Mouse (Mus musculus): ENCODE results near the gene Tmem18. TPM values are rescaled to one million over a fixed set of nuclear protein-coding genes. Genes with fewer than 3 reads are reported as not detected.

Gene Tmem18
- polyA plus RNA-seq, 1 experiment = 19.2 TPM

DNA sequence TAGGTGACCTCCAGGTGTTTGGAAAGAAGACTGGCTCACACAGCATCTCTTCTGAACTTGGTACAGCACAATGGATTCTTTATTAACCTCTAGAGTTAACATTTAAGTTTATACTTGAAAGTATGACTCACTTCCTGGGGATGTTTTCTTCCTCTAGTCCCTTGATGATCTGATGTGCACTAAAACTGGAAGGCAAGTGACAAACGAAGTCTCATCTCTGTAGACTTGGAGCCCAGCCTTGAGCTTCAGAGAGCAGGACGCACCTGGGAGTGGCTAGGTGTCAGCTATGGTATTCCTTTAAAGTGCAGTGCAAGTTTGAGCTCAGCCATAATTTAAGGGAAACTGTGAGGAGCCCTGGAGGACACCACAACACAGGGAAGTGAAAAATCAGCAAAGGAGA is 15.2 kb downstream of the Tmem18 start:
- H3K27me3 ChIP-seq (ENCODE audit: control insufficient read depth, insufficient read depth, low read length, poor library complexity, severe bottlenecking) = no peaks in the 10 kb centered on the region
- no peaks in the 10 kb centered on the region for H3K36me3 ChIP-seq (ENCODE audit: control insufficient read depth, insufficient read depth, low read length, poor library complexity, severe bottlenecking)
- H3K4me3 ChIP-seq (ENCODE audit: low read depth, low read length) = no peak overlapping the region
- H3K4me1 ChIP-seq (ENCODE audit: control insufficient read depth, insufficient read depth, low read length) = no peaks in the 10 kb centered on the region
- TF ChIP-seq POLR2A (IDR thresholded peaks at IDR 0.05; ENCODE audit: insufficient read depth, low read length) = no peak
- TF ChIP-seq EP300 (IDR thresholded peaks at IDR 0.05; ENCODE audit: insufficient read depth, low read depth, low read length) = no peak
- no peak for TF ChIP-seq CTCF (IDR thresholded peaks at IDR 0.05; ENCODE audit: low read depth, low read length)
- no peaks in the 10 kb centered on the region for H3K9me3 ChIP-seq (replicated peaks; ENCODE audit: control insufficient read depth, insufficient read depth, low read length, poor library complexity, severe bottlenecking)
- no peak overlapping the region for H3K9ac ChIP-seq (ENCODE audit: low read depth, poor library complexity, severe bottlenecking)
- H3K27ac ChIP-seq (ENCODE audit: insufficient read depth, low read length) = no peak overlapping the region

- H3K4me1 ChIP-seq (ENCODE audit: control insufficient read depth, insufficient read depth, low read length) = no peaks in the 10 kb centered on the region
- no peak overlapping the region for H3K9ac ChIP-seq (ENCODE audit: low read depth, poor library complexity, severe bottlenecking)
- no peaks in the 10 kb centered on the region for H3K9me3 ChIP-seq (replicated peaks; ENCODE audit: control insufficient read depth, insufficient read depth, low read length, poor library complexity, severe bottlenecking)
- H3K36me3 ChIP-seq (ENCODE audit: control insufficient read depth, insufficient read depth, low read length, poor library complexity, severe bottlenecking) = no peaks in the 10 kb centered on the region
- no peaks in the 10 kb centered on the region for H3K27me3 ChIP-seq (ENCODE audit: control insufficient read depth, insufficient read depth, low read length, poor library complexity, severe bottlenecking)
- H3K27ac ChIP-seq (ENCODE audit: insufficient read depth, low read length) = no peak overlapping the region
- TF ChIP-seq CTCF (IDR thresholded peaks at IDR 0.05; ENCODE audit: low read depth, low read length) (no peak), EP300 (IDR thresholded peaks at IDR 0.05; ENCODE audit: insufficient read depth, low read depth, low read length) (no peak)
- no peak overlapping the region for H3K4me3 ChIP-seq (ENCODE audit: low read depth, low read length)
Measured at GRCm38 (mm10) chr12:30599997-30600396, 15.8 kb downstream of the Tmem18 start.

GRCm38 (mm10) chr12:30604012-30604411 is 19.8 kb downstream of the Tmem18 start:
- Histone ChIP-seq H3K27me3 (ENCODE audit: control insufficient read depth, insufficient read depth, low read length, poor library complexity, severe bottlenecking) (no peaks in the 10 kb centered on the region), H3K4me3 (ENCODE audit: low read depth, low read length) (no peak overlapping the region), H3K27ac (ENCODE audit: insufficient read depth, low read length) (no peak overlapping the region), H3K9me3 (replicated peaks; ENCODE audit: control insufficient read depth, insufficient read depth, low read length, poor library complexity, severe bottlenecking) (no peaks in the 10 kb centered on the region), H3K36me3 (ENCODE audit: control insufficient read depth, insufficient read depth, low read length, poor library complexity, severe bottlenecking) (no peaks in the 10 kb centered on the region), H3K4me1 (ENCODE audit: control insufficient read depth, insufficient read depth, low read length) (no peaks in the 10 kb centered on the region), H3K9ac (ENCODE audit: low read depth, poor library complexity, severe bottlenecking) (no peak overlapping the region)
- no peak for TF ChIP-seq POLR2A (IDR thresholded peaks at IDR 0.05; ENCODE audit: insufficient read depth, low read length)
- no peak for TF ChIP-seq EP300 (IDR thresholded peaks at IDR 0.05; ENCODE audit: insufficient read depth, low read depth, low read length)
- no peak for TF ChIP-seq CTCF (IDR thresholded peaks at IDR 0.05; ENCODE audit: low read depth, low read length)

DNA sequence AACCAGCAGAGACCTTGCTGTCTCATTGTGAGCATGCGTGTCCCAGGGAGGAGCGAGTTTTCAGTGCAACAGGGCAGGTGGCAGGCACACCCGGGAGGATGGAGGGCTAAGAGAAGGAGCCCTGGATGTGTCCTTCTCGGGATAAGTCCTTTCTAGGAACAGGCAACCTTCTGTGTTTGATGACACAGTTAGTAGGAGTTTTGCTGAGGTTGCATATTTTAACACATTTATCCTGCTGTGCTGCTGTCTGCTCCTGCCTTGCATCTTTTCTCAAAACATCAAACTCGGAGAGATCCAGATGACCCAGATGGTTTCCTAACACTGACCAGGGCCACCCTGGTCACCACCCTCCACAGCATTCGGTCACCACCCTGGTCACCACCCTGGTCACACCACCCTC is 20.6 kb downstream of the Tmem18 start:
- no peak overlapping the region for H3K9ac ChIP-seq (ENCODE audit: low read depth, poor library complexity, severe bottlenecking)
- no peak overlapping the region for H3K27ac ChIP-seq (ENCODE audit: insufficient read depth, low read length)
- no peaks in the 10 kb centered on the region for H3K9me3 ChIP-seq (replicated peaks; ENCODE audit: control insufficient read depth, insufficient read depth, low read length, poor library complexity, severe bottlenecking)
- no peak overlapping the region for H3K4me3 ChIP-seq (ENCODE audit: low read depth, low read length)
- no peaks in the 10 kb centered on the region for H3K36me3 ChIP-seq (ENCODE audit: control insufficient read depth, insufficient read depth, low read length, poor library complexity, severe bottlenecking)
- TF ChIP-seq EP300 (IDR thresholded peaks at IDR 0.05; ENCODE audit: insufficient read depth, low read depth, low read length) (no peak), CTCF (IDR thresholded peaks at IDR 0.05; ENCODE audit: low read depth, low read length) (no peak), POLR2A (IDR thresholded peaks at IDR 0.05; ENCODE audit: insufficient read depth, low read length) (no peak)
- H3K4me1 ChIP-seq (ENCODE audit: control insufficient read depth, insufficient read depth, low read length) = no peaks in the 10 kb centered on the region
- no peaks in the 10 kb centered on the region for H3K27me3 ChIP-seq (ENCODE audit: control insufficient read depth, insufficient read depth, low read length, poor library complexity, severe bottlenecking)

DNA sequence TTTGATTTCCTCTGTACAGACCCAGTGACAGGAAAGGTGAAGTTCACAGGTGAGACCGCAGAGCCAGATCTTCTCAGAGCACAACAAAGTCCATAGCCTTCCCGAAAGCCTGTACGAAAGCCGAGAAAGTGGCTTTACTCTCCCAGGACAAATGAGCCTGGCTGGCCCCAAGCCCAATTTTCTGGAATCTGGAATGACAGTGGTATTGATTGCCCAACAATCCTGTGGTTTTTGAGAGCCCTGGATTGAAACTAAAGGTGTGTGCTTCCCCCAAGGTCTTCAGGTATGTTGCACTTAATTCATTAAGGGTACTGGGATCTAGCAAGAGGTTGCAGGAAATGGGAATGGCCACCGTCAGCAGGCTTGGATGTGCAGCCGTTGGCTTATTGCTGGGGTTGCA is 21.7 kb downstream of the Tmem18 start:
- H3K36me3 ChIP-seq (ENCODE audit: control insufficient read depth, insufficient read depth, low read length, poor library complexity, severe bottlenecking) = no peaks in the 10 kb centered on the region
- H3K4me1 ChIP-seq (ENCODE audit: control insufficient read depth, insufficient read depth, low read length) = no peaks in the 10 kb centered on the region
- no peak overlapping the region for H3K4me3 ChIP-seq (ENCODE audit: low read depth, low read length)
- no peak overlapping the region for H3K27ac ChIP-seq (ENCODE audit: insufficient read depth, low read length)
- H3K27me3 ChIP-seq (ENCODE audit: control insufficient read depth, insufficient read depth, low read length, poor library complexity, severe bottlenecking) = no peaks in the 10 kb centered on the region
- no peaks in the 10 kb centered on the region for H3K9me3 ChIP-seq (replicated peaks; ENCODE audit: control insufficient read depth, insufficient read depth, low read length, poor library complexity, severe bottlenecking)
- H3K9ac ChIP-seq (ENCODE audit: low read depth, poor library complexity, severe bottlenecking) = no peak overlapping the region
- TF ChIP-seq POLR2A (IDR thresholded peaks at IDR 0.05; ENCODE audit: insufficient read depth, low read length) (no peak), CTCF (IDR thresholded peaks at IDR 0.05; ENCODE audit: low read depth, low read length) (no peak), EP300 (IDR thresholded peaks at IDR 0.05; ENCODE audit: insufficient read depth, low read depth, low read length) (no peak)

GRCm38 (mm10) chr12:30606743-30607142 is 22.5 kb downstream of the Tmem18 start:
- H3K4me3 ChIP-seq (ENCODE audit: low read depth, low read length) = no peak overlapping the region
- H3K4me1 ChIP-seq (ENCODE audit: control insufficient read depth, insufficient read depth, low read length) = no peaks in the 10 kb centered on the region
- no peaks in the 10 kb centered on the region for H3K27me3 ChIP-seq (ENCODE audit: control insufficient read depth, insufficient read depth, low read length, poor library complexity, severe bottlenecking)
- no peak overlapping the region for H3K9ac ChIP-seq (ENCODE audit: low read depth, poor library complexity, severe bottlenecking)
- no peaks in the 10 kb centered on the region for H3K9me3 ChIP-seq (replicated peaks; ENCODE audit: control insufficient read depth, insufficient read depth, low read length, poor library complexity, severe bottlenecking)
- no peaks in the 10 kb centered on the region for H3K36me3 ChIP-seq (ENCODE audit: control insufficient read depth, insufficient read depth, low read length, poor library complexity, severe bottlenecking)
- TF ChIP-seq EP300 (IDR thresholded peaks at IDR 0.05; ENCODE audit: insufficient read depth, low read depth, low read length) (no peak), POLR2A (IDR thresholded peaks at IDR 0.05; ENCODE audit: insufficient read depth, low read length) (no peak), CTCF (IDR thresholded peaks at IDR 0.05; ENCODE audit: low read depth, low read length) (no peak)
- H3K27ac ChIP-seq (ENCODE audit: insufficient read depth, low read length) = no peak overlapping the region

All from ES-Bruce4 (cell line).